Mouse (Mus musculus) kidney, postnatal 14 days (tissue): ENCODE data around the gene Stn1.
A peak's percentile ranks its signal among the peaks of the same experiment; 100 is the strongest.

Source experiments
- DNase-seq: peaks from one replicate; pipeline ENCODE4 v3.0.0; 2022; ENCODE audit warnings: mixed read lengths

Gene Stn1

GRCm38 (mm10) chr19:47466775-47467174 lies 70.5 kb downstream of the Stn1 start:
- DNase-seq, result no peak

GRCm38 (mm10) chr19:47465467-47465866 lies 71.8 kb downstream of the Stn1 start:
- DNase-seq, result no peak

GRCm38 (mm10) chr19:47464304-47465241 lies 72.7 kb downstream of the Stn1 start, which contains the start of gene Sh3pxd2a:
Gene Sh3pxd2a (minus strand): TSS chr19:47464401.
- peak; percentile 82 for DNase-seq

GRCm38 (mm10) chr19:47463636-47464303 lies 73.5 kb downstream of the Stn1 start:
- peak; percentile 81 for DNase-seq

- no peak for DNase-seq
Measured at GRCm38 (mm10) chr19:47463206-47463605, 74.1 kb downstream of the Stn1 start.

GRCm38 (mm10) chr19:47462725-47463124 lies 74.6 kb downstream of the Stn1 start:
- DNase-seq, result no peak

GRCm38 (mm10) chr19:47461838-47462237 lies 75.5 kb downstream of the Stn1 start:
- no peak for DNase-seq

- DNase-seq, result no peak
Measured at GRCm38 (mm10) chr19:47461386-47461785, 75.9 kb downstream of the Stn1 start.

- DNase-seq, result no peak
Measured at GRCm38 (mm10) chr19:47460120-47460960, 77.0 kb downstream of the Stn1 start.

- no peak for DNase-seq
Measured at GRCm38 (mm10) chr19:47459214-47459613, 78.1 kb downstream of the Stn1 start.

GRCm38 (mm10) chr19:47458504-47459161 lies 78.7 kb downstream of the Stn1 start:
- DNase-seq, result no peak

GRCm38 (mm10) chr19:47457711-47458503 lies 79.4 kb downstream of the Stn1 start:
- DNase-seq, result peak; percentile 48

- DNase-seq, result no peak
Measured at GRCm38 (mm10) chr19:47456021-47456420, 81.3 kb downstream of the Stn1 start.

GRCm38 (mm10) chr19:47455001-47455755 lies 82.1 kb downstream of the Stn1 start:
- peak; percentile 45 for DNase-seq

- DNase-seq, result no peak
Measured at GRCm38 (mm10) chr19:47454167-47455000, 82.9 kb downstream of the Stn1 start.

- no peak for DNase-seq
Measured at GRCm38 (mm10) chr19:47453352-47453751, 84.0 kb downstream of the Stn1 start.

GRCm38 (mm10) chr19:47452682-47453081 lies 84.6 kb downstream of the Stn1 start:
- peak; percentile 72 for DNase-seq

GRCm38 (mm10) chr19:47452211-47452610 lies 85.1 kb downstream of the Stn1 start:
- peak; percentile 47 for DNase-seq

- peak; percentile 44 for DNase-seq
Measured at GRCm38 (mm10) chr19:47451476-47452113, 85.7 kb downstream of the Stn1 start.
